ENCODE assay signal across 15 mouse cellular contexts in genomic region chr12:85393981-85394380, GRCm38 (mm10). TPM values are rescaled to one million over a fixed set of nuclear protein-coding genes. Genes with fewer than 3 reads are reported as not detected.
DNase-seq lines count a peak whose midpoint lies in the region; ATAC-seq and TF ChIP-seq lines count a peak whose summit lies in the region.
"Had no signal": no experiment of that assay in that cellular context is flagged by ENCODE, and none has a peak within 500 bp of the region (broad histone marks: within the 10 kb centered on the region; RNA-seq: fewer than 3 reads in every experiment).

No protein-coding gene starts in this region.

- WGBS in spleen, adult 2 months: 30% methylated on average over 7 of the region's 7 CpGs
- 46% methylated on average over 7 of the region's 7 CpGs for WGBS in stomach, embryonic 16.5 days

- H3K36me3 ChIP-seq in spleen, adult 2 months (ENCODE audit: control insufficient read depth, insufficient read depth, low read length): no peaks in the 10 kb centered on the region
- no peaks in the 10 kb centered on the region for H3K36me3 ChIP-seq in stomach, embryonic 16.5 days (ENCODE audit: control insufficient read depth, insufficient read depth, low read length)
- H3K36me3 ChIP-seq: G1E; intestine, embryonic 15.5 days; limb, embryonic 15.5 days had no signal

- H3K27me3 ChIP-seq in spleen, adult 2 months (ENCODE audit: control insufficient read depth, insufficient read depth, low read length): no peaks in the 10 kb centered on the region
- H3K27me3 ChIP-seq in stomach, embryonic 16.5 days (ENCODE audit: control insufficient read depth, insufficient read depth, low read length): no peaks in the 10 kb centered on the region
- H3K27me3 ChIP-seq: intestine, embryonic 15.5 days; limb, embryonic 15.5 days had no signal

- H3K27ac ChIP-seq in spleen, adult 2 months (ENCODE audit: insufficient read depth, low read length): peak overlapping the region; percentile 9
- H3K27ac ChIP-seq in stomach, embryonic 16.5 days (ENCODE audit: low read length): peak overlapping the region; percentile 47; the same call in 1 of the 2 replicates
- H3K27ac ChIP-seq: intestine, embryonic 15.5 days; left cerebral cortex, adult 2 months; limb, embryonic 15.5 days had no signal

- TF ChIP-seq CTCF in spleen, adult 2 months (IDR thresholded peaks at IDR 0.05; ENCODE audit: extremely low read depth, insufficient read depth, insufficient read length, insufficient replicate concordance): no peak

- no peak overlapping the region for H3K4me2 ChIP-seq in stomach, embryonic 16.5 days (ENCODE audit: low read depth, low read length)
- H3K4me2 ChIP-seq: intestine, embryonic 15.5 days; limb, embryonic 15.5 days had no signal

- H3K4me1 ChIP-seq in spleen, adult 2 months (ENCODE audit: control insufficient read depth, insufficient read depth, insufficient read length): no peaks in the 10 kb centered on the region
- peaks cover 18% of the 10 kb centered on the region for H3K4me1 ChIP-seq in stomach, embryonic 16.5 days (ENCODE audit: control insufficient read depth, insufficient read depth, low read length)
- H3K4me1 ChIP-seq: limb, embryonic 15.5 days had no signal

- no peaks in the 10 kb centered on the region for H3K9me3 ChIP-seq in stomach, embryonic 16.5 days (replicated peaks; ENCODE audit: control insufficient read depth, low read length)
- H3K9me3 ChIP-seq: G1E; intestine, embryonic 15.5 days; limb, embryonic 15.5 days had no signal

- no peak overlapping the region for H3K9ac ChIP-seq in stomach, embryonic 16.5 days (ENCODE audit: low read length)
- H3K9ac ChIP-seq: intestine, embryonic 15.5 days; limb, embryonic 15.5 days had no signal

- peak; percentile 54 for DNase-seq in adrenal gland, adult 2 months
- DNase-seq in adrenal gland, adult 18-20 months (ENCODE audit: low spot score in 2 of 2): no peak
- no peak for DNase-seq in spleen, adult 2 months (ENCODE audit: low read depth in 1 of 2, low spot score in 2 of 2)
- no peak for DNase-seq in spleen, adult 18-20 months
- DNase-seq in lung, postnatal 10 days: peak; percentile 59
- DNase-seq in kidney, adult 11 months: no peak
- DNase-seq in layer of hippocampus, postnatal 10 days (ENCODE audit: low spot score in 2 of 2): no peak
- DNase-seq: cerebellum, adult 11 months; embryo, embryonic 11 days; kidney, postnatal 4 days had no signal

- no peak for ATAC-seq in stomach, embryonic 16.5 days (ENCODE audit: insufficient read depth, low FRiP score)
- ATAC-seq: intestine, embryonic 15.5 days had no signal

- TF ChIP-seq POLR2A in spleen, adult 2 months (IDR thresholded peaks at IDR 0.05; ENCODE audit: low read depth, low read length): no peak

- H3K4me3 ChIP-seq in spleen, adult 2 months (ENCODE audit: extremely low read depth, insufficient read depth, insufficient read length): no peak overlapping the region
- no peak overlapping the region for H3K4me3 ChIP-seq in stomach, embryonic 16.5 days (replicated peaks; ENCODE audit: low read length)
- H3K4me3 ChIP-seq: intestine, embryonic 15.5 days; left cerebral cortex, adult 2 months; limb, embryonic 15.5 days had no signal

RNA-seq across cellular contexts. Expression of gene Tmed10, which starts 19.3 kb away (rescaled TPM):
- total RNA-seq in adrenal gland, adult 2 months (2021): 100 to 1,000 TPM; 299 to 348 TPM
- polyA plus RNA-seq in adrenal gland, adult 2 months (2012; rRNA removed): 433 and 460 TPM in 2 replicates
- total RNA-seq in adrenal gland, adult 18-20 months (2021): 100 to 1,000 TPM; 234 to 328 TPM
- 93.3 and 133 TPM in 2 replicates for polyA plus RNA-seq in spleen, adult 2 months (2012; rRNA removed)
- polyA plus RNA-seq in stomach, embryonic 16.5 days (2015; fragmentation: Nextera tagmentation; extraction: Ambion mirVana): 383 and 401 TPM in 2 replicates
- total RNA-seq in layer of hippocampus, postnatal 10 days (2021): 100 to 1,000 TPM; 147 to 155 TPM

RNA-seq across cellular contexts. Expression of gene Nek9, which starts 54.8 kb away (rescaled TPM):
- total RNA-seq in adrenal gland, adult 2 months (2021): 10 to 100 TPM; 71.0 to 95.8 TPM
- 25.3 and 26.6 TPM in 2 replicates for polyA plus RNA-seq in adrenal gland, adult 2 months (2012; rRNA removed)
- 10 to 100 TPM; 90.7 to 95.5 TPM for total RNA-seq in adrenal gland, adult 18-20 months (2021)
- polyA plus RNA-seq in spleen, adult 2 months (2012; rRNA removed): 18.7 and 20.2 TPM in 2 replicates
- polyA plus RNA-seq in stomach, embryonic 16.5 days (2015; fragmentation: Nextera tagmentation; extraction: Ambion mirVana): 16.8 and 17.1 TPM in 2 replicates
- 10 to 100 TPM; 29.6 to 31.7 TPM for total RNA-seq in layer of hippocampus, postnatal 10 days (2021)

Comparison
In these comparisons a context has a peak if more than half of its experiments do, and no peak if none do; other contexts are left out.
1. DNase-seq: peak in adrenal gland, adult 2 months (single experiment) and lung, postnatal 10 days (single experiment); none in adrenal gland, adult 18-20 months (0 of 2), spleen, adult 2 months (0 of 2), spleen, adult 18-20 months (0 of 2), kidney, adult 11 months (single experiment) and layer of hippocampus, postnatal 10 days (0 of 2).